Mouse (Mus musculus) brain, adult 2 months (tissue): ENCODE results near the gene Eif3i.
"Not testable (repeated sequence)": the region's sequence is repeated elsewhere in the genome, so short reads cannot be mapped to it uniquely, and the experiment has no call there.

Experiments used
- DNase-seq: peaks from one replicate; pipeline ENCODE4 v3.0.0; 2011; ENCODE audit warnings: low read depth, low spot score

The Eif3i gene

DNA sequence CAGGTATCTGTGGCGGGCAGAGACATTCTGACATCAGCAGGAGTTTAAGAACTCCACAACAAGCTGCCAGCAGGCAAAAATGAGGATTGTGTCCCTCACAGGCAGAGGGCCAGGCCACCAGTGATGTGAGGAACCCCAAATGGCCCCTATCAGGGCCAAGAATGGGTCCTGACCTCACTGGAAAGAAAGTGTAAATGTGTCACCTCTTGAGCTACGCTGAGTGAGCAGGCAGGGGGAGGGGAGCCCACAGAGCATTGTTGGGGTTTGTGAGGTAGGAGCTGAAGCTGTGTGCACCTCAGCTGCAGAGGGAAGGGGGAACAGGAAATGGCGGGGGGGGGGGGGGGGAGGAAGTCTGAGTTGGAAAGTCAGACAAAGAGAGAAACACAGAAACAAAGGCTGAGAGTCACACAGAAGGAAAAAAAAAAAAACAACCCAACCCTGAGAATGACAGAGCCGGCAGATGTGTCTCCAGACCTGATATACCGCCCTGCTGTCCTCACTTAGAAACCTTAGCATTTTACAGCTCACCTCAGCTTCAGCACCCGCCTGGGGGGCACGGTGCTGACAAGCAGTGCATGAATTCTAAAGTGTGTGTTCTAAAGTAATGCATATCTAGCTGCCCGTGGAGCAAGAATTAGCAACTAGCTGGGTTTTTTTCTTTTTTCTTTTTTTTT, 25.1 kb downstream of the Eif3i start:
- peak; percentile 24 for DNase-seq

DNA sequence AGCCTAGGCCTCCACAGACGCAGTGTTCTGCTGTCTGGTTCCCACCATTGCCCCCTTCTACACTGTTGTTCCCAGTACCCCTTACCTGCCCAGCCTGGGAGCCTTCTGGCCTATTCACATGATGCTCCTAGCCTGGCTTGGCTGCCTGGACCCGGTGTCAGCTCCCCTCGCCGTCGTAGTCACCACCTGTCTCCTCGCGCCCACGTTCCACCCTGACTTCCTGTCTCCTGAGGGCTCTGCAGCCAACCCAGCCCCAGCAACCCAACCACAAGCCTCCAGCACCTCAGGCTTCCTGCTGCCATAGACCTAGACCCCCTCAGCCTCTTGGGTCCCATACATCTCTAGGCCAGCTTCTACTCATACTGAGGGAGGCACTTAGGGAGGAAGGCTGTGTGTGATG, 27.0 kb downstream of the Eif3i start, which contains the start of gene Lck:
TSS of gene Lck (minus strand) at position 212 of the 400 bp plus-strand sequence.
- DNase-seq: no peak

DNA sequence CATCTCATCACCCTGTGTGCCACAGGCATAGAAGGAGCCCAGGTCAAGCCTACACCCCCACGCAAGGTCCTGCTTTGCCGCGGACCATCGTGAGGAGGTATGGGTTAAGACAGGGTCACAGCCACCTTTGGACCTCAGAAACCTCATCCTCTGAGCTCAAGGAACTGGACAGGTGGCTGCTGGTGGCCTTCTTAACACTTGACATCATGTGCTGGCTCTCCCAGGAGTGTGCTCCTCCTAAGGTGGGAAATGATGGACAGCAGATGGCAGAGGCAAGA, 27.4 kb downstream of the Eif3i start:
- no peak for DNase-seq

DNA sequence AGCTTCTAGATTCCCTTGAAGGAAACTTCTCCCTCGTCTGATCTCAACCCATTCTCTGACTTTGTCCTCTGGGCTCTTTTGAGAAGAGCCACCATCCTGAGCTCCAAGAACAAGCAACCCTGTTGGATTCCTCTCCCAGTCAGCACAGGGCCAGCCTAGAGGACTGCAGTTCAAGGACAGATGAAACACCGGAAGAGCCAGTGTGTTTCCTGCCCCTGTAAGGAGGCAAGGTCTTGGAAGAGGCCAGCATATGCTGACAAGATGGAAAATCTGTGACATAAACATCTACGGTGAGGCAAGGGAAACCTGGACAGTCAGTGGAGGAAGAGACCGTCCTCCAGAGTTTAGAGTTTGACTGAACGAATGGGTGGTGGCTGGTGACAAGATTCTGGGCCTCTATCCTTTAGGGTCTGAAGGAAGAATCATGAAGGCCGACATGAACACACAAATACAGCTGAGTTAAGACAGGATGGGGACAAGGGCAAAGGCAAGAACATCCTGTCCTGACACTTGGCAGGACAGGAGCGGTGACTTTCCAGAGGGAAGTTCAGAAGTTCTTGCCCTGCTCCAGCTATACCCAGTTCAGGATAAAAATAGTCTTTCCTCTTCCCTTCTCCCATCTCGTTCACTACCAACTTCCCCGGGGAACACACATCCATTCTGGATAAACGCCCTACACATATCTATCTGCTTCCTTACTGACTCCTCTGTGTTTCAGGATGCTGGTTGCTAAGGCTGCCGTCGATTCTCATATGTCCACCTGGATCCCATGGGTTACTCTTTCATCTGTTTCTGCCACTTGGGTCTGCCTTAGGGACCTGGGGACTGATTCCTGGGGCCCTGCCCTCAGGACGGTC, 28.0 kb downstream of the Eif3i start:
- no peak for DNase-seq

DNA sequence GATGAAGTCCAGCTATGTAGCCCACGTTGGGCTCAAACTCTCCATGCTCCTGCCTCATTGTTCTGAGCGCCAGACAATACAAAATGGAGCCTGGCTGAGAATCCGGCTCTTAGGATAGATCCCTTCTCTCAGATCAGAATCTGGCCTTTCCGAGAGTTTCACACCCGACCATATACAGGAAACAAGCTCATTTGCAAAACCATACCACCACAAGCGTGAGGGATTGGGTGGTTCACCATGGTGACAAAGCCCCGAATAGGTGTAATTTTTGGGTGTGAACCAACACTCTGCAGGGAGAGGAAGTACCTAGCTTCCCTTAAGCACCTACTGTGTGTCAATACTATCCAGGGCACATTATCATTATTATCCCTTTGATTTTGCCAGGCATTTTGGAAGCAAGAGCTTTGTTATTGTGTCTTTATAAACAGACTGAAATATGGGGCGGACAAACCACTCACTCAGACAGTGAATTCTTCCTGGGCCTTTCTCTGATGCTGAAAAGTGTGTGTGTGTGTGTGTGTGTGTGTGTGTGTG, 28.8 kb downstream of the Eif3i start:
- no peak for DNase-seq

DNA sequence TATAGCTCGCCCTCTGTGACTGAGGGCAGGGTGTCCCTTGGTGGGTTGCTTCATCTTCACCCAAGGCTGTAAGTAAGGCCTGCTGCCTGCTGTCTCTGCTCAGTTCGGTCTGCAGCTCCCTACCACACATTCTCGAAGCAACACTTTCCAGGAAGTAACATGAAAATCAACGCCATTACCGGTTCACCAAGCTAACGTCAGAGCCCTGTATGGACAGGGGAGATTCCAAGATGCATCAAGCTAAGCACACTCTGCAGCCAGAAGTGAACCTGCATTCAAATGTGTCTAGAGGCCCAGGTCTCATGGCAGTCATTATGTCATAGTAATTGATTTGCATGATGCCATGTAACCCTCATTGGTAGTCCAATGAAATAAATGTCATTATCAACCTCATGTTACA, 30.4 kb downstream of the Eif3i start:
- DNase-seq: no peak

DNA sequence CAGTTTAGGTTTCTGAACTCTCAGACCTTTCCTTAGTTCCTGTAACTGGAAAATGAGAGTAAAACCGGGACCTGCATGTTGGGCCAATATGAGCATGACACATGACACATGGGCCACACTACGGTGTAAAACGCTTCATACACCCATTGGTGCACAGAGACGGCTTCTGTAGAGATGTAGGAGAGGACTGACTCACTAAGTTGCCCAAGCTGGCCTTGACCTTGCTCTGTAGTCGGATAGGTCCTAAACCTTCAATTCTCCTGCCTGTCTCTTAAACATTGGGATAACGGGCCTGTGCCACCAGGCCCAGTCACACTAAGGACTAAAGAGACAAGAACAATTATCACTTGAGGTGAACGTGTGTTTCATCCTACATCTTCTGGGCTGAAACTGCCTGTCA, 32.1 kb downstream of the Eif3i start:
- no peak for DNase-seq

DNA sequence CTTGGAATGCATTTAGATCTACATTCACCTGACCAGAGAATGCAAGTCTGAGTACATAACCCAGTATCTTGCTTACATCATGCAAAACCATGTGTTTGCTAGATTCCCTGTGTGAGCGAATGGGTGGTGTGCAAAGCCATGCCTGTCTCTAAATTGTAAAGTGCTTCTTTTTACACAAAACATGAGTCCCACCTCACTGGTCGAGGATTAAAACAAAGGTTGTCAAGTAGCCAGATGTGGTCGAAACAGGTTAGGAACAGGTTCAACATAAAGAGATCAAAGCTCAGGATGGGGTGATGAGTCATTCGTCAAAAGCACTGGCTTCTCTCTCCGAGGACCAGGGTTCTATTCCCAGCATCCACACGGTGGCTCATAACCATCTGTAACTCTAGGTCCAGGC, 35.3 kb downstream of the Eif3i start:
- no peak for DNase-seq

DNA sequence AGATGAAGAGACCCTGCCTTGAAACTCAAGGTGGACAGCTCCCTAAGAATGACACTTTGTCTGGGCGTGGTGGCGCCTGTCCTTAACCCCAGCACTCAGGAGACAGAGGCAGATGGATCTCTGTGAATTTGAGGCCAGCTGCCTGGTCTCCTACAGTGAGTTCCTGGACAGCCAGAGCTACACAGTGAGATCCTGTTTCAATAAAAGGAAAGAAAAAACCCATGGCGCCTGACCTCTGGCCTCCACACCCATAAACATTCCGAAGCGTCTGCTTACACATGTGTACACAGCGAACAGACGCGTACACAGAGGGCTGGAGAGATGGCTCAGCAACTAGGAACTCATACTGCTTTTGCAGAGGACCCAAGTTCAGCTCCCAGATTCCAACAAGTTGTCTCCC, 36.7 kb downstream of the Eif3i start:
- DNase-seq: no peak

DNA sequence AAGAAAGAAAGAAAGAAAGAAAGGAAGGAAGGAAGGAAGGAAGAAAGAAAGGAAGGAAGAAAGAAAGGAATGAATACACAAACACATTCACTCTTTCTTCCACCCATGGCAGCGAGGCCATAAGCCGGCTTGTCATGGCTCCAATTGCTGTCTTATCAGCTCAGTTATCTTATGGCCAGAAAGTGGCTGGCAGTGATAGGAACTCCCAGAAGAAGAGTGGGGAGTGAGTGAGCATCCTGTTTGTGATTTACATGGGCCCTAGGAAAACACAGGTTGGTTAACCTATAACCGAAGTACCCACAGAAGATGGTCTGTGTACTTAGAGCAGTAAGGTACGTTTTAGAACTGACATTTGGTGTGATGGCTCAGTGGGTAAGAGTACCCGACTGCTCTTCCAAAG, 39.3 kb downstream of the Eif3i start:
- no peak for DNase-seq

DNA sequence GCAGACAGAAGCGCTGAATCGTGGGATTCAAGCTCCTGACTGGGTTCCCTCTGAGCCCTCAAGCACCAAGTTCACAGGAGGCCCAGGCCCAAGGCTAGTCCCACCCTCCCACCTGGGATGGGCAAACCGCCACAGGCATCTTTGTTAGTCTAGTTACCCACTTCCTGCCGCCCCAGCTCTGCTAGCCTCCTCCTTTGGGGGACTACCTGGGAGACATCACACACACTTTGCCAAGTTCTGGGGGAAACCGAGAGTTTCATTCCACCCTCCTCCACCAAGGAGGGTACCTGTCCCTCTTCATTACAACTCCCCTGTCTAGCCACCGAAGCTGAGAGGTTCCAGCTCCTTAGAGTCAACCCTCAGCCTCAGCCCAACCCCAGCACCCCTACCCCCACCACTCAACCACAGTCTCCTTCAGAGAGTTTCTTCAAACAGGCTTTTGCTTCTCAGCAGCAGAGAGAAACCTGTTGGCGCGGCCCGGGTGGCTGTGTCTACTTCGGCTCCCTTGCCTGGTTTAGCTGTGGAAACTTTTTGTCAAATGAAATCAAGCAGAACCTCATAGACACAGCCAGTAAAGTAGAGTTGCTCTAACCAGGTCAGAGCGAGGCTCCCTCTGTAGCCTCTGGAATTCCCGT, 42.0 kb downstream of the Eif3i start:
- DNase-seq: no peak

DNA sequence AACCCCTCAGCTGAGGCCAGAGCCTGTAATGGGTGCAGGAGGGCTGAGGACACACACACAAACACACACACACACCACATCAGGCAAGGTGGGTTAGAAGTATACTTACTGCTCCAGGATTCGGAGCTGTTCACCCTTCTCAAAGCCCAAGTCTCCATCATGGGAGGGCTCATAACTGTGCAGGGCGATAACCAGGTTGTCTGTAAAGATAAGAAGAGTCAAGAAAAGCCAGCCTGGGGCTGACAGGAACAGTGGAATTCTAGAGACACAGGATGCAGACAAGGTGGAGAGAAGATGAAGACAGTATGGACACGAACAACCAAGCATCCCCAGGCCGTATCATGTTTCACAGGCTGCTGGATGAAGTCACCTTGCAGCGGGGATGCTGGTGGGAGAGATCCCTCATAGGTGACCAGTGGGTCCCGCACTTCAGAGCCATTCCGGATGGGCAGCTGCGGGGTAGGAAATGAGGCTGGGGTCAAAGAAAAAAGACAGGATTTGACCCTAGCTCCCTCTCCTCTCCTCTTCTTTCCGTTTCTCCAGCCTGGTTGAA, 43.1 kb downstream of the Eif3i start:
- no peak for DNase-seq

DNA sequence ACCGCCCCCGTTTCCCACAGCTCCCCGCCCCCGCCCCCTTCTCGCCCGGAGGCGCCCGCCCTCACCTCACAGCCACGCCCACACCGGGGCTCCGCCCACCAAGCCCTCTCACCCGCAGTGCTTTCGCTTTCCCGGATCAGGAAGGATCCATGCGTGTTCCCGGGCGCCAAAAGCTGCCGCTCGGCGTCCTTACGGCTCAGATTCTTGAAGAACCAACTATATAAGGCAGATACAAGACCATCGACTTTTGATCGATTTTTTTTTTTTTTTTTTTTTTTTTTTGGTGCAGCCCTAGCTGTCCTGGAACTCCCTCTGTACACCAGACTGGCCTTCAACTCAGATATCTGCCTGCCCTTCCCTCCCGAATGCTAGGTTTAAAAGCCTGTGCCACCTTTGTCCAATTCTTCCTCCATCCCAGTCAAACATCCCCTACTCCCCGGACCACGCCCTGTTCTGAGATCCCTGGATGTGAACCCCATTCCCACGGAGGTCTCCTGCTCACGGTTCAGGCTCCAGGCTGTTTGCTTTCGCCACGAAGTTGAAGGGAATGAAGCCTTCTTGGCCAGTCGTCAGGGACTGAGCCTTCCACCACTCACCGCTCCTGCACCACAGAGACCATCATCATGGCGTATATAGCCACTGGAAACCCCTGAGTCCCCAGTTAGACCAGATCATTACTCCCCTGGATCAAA, 43.8 kb downstream of the Eif3i start:
- DNase-seq: peak; percentile 91

DNA sequence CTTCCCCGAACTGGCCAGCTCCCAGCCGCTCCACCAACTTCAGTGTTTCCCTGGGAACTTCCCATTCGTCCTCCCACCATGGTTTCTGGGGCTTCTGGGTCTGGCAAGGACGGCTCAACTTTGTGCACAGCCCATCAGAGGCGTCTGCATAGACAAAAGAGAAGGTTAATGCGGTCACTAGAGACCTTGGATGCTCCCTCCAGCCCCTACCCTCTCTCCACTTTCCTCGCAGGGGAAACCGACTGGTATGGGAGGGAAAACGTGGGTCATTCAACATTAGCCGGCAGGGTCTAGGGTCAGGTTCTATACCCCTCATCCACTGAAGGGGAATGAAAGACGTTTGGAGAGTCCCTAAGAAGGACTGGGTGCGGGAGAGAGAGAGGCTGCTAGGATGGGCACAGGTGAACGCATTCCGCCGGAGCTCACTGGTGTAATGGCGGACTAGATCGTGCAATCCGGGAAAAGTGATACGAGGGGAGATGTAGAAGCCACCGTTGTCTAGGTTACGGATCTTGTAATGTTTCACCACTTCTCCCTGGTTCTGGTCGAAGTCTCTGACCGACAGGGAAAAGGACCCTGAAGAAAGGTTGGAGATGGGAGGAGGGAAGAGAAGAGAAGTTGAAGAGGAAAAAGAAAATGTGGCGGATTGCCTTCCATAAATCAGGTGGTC, 44.5 kb downstream of the Eif3i start:
- DNase-seq: no peak

DNA sequence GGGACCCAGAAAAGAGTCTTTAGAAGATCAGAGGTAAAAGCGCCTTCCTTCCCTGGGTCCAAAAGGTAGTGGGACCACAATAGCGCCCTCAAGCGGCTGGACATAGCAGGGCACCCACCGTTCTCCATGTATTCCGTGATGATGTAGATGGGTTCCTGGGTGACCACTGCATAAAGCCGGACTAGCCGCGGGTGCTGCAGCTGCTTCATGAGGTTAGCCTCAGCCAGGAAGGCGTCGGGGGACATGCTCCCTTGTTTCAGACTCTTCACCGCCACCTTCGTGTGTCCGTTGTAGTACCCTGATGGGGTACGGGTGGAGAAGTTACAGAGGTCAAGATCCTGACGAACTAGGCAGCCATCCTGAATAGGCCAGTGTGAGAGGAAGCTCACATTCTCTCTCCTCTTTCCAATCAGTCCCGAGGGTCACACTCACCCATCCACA, 45.0 kb downstream of the Eif3i start:
- peak; percentile 63 for DNase-seq

DNA sequence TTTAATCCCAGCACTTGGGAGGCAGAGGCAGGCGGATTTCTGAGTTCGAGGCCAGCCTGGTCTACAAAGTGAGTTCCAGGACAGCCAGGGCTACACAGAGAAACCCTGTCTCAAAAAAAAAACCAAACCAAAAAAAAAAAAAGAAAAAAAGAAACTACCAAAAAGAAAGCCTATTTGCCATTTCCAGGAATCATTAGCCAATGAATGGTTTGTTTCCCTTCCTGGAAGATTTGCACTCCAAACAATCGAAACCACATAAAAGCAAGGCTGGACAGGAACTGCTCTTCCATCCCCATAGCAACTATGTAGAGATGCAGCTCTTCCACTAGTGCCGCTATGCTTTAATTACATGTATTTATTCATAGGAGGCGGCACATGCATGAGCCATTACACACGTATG, 45.9 kb downstream of the Eif3i start:
- DNase-seq: not testable (repeated sequence)

DNA sequence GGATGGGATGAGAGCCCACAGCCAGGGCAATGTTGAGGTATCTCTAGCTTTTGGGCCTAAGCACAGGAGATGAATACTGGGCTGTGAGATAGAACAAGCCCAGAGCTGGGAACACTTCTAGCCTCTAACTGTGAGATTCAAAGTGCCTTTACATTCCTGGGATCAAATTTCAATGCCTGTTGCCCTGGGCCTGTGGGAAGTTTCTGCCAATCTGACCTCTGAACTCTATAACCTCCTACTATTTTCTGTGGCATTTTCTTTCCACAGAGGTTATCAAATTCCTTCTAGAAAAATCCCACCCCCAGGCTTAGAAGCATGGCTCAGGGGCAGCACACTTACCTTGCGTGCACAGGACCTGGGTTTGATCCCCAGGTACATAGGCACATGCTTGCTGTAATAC, 50.2 kb downstream of the Eif3i start:
- DNase-seq: no peak

DNA sequence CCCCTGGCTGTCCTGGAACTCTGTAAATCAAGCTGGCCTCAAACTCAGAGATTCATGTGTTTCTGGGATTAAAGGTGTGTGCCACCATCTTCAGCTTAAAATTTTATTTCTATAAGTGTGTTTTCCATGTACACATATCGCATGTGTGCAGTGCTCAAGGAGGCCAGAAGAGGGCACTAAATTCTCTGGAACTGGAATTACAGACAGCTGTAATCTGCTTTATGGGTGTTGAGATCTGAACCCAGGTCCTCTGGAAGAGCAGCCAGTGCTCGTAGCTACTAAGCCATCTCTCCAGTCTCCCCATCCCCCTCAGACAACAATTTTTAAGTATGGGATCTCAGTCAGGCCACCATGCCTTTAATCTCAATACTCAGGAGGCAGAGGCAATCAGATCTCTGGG, 51.1 kb downstream of the Eif3i start:
- no peak for DNase-seq

DNA sequence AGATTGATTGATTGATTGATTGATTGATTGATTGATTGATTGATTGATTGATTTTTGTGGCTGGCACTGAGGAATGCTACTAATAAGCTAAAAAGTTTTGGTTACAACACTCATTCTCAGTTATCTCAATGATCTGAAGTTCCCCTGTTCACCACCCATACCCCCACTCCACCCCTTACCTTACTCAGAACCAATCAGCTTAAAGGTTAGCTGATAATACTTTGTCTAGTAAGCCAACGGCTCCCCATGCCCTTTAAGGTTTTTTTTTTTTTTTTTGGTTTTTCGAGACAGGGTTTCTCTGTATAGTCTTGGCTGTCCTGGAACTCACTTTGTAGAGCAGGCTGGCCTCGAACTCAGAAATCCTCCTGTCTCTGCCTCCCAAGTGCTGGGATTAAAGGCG, 52.8 kb downstream of the Eif3i start:
- DNase-seq: not testable (repeated sequence)

DNA sequence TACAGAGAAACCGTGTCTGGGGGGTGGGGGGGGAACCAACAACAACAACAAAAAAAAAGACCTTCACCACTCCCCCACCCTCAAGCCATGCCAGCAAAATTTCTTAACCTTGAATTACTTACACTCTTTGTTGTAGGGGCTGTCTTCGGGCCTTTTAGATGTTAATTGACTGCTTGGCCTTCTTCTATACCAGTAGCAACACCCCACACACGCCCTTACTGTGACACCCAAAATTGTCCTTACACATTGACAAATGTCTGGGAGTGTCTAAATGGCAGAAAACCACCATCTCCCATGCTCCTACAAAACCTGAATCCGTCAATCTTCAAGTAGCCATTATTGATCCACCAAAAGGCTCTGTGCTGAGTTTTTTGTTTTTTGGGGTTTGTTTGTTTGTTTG, 56.3 kb downstream of the Eif3i start:
- no peak for DNase-seq

DNA sequence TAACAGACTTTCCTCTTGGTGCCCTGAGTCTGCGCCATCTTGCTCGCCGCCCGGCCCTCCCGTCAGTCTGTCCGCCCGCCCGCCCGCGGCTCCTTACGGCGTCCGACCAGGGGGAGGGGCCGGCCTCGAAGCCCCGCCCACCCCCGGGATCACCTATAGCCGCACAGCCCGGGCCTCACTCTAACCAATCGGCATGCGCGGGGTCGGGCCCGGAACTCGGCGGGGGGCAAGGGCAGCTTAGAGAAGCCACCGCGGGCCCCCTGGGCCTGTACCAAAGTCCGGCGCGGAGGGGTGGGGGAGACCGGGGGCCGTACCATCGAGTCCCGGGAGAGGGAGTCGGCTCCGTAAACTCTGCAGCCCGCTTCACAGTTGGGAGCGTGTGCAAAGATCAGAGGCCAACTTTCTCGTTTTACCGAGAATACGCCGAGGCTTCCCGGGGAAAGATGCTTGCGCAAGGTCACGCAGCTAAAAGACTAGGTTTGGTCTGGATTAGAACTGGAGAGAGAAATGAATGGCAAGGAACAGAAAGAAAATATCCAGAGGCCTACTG, 57.8 kb downstream of the Eif3i start, which contains the start of gene Hdac1:
TSS of gene Hdac1 (minus strand) at position 122 of the 550 bp plus-strand sequence.
- peak; percentile 98 for DNase-seq
